Mouse (Mus musculus): ENCODE results near the gene Ptma. TPM values are rescaled to one million over a fixed set of nuclear protein-coding genes. Genes with fewer than 3 reads are reported as not detected.
A peak's percentile ranks its signal among the peaks of the same experiment; 100 is the strongest.

Ptma gene
- polyA plus RNA-seq (2012; rRNA removed), result 212 and 749 TPM in 2 replicates

- Histone ChIP-seq H3K4me3 (ENCODE audit: low read depth, low read length) (peak within 1 kb of the TSS; percentile 90), H3K27me3 (ENCODE audit: control insufficient read depth, insufficient read depth, low read length) (no peaks in the 10 kb centered on the region), H3K27ac (ENCODE audit: insufficient read depth, low read depth, low read length) (peak within 1 kb of the TSS; percentile 100), H3K4me1 (ENCODE audit: control insufficient read depth, insufficient read depth, insufficient read length, low read length) (peaks cover 13% of the 10 kb centered on the region), H3K36me3 (ENCODE audit: control insufficient read depth, insufficient read depth, low read length) (peaks cover 12% of the 10 kb centered on the region)
- TF ChIP-seq CTCF (IDR thresholded peaks at IDR 0.05; ENCODE audit: extremely low read depth, insufficient read length, insufficient replicate concordance, low read depth, low read length) (0 out of 2 replicates have a peak, but pooled peaks have one; percentile 4), POLR2A (IDR thresholded peaks at IDR 0.05; ENCODE audit: low read depth, low read length) (peak; percentile 90)
- WGBS, result under 1% methylated on average over 60 of the region's 63 CpGs
Measured at GRCm38 (mm10) chr1:86526116-86526788, at the start of gene Ptma. TSS of gene Ptma (plus strand) at chr1:86526726.

- TF ChIP-seq POLR2A (IDR thresholded peaks at IDR 0.05; ENCODE audit: low read depth, low read length), result no peak
- no peak for TF ChIP-seq CTCF (IDR thresholded peaks at IDR 0.05; ENCODE audit: extremely low read depth, insufficient read length, insufficient replicate concordance, low read depth, low read length)
Measured at GRCm38 (mm10) chr1:86477738-86478285, 48.7 kb upstream of the Ptma start.

GRCm38 (mm10) chr1:86479099-86479825 lies 47.3 kb upstream of the Ptma start:
- TF ChIP-seq CTCF (IDR thresholded peaks at IDR 0.05; ENCODE audit: extremely low read depth, insufficient read length, insufficient replicate concordance, low read depth, low read length) (no peak), POLR2A (IDR thresholded peaks at IDR 0.05; ENCODE audit: low read depth, low read length) (no peak)
- H3K27ac ChIP-seq (ENCODE audit: insufficient read depth, low read depth, low read length), result peak overlapping the region; percentile 48
- WGBS, result 17% methylated on average over 8 of the region's 8 CpGs

More at GRCm38 (mm10) chr1:86477738-86478285, 48.7 kb upstream of the Ptma start:
- WGBS, result 91% methylated on average over 5 of the region's 5 CpGs
- H3K36me3 ChIP-seq (ENCODE audit: control insufficient read depth, insufficient read depth, low read length), result no peaks in the 10 kb centered on the region
- no peak overlapping the region for H3K27ac ChIP-seq (ENCODE audit: insufficient read depth, low read depth, low read length)
- no peaks in the 10 kb centered on the region for H3K27me3 ChIP-seq (ENCODE audit: control insufficient read depth, insufficient read depth, low read length)
- no peak overlapping the region for H3K4me3 ChIP-seq (ENCODE audit: low read depth, low read length)
- peaks cover 15% of the 10 kb centered on the region for H3K4me1 ChIP-seq (ENCODE audit: control insufficient read depth, insufficient read depth, insufficient read length, low read length)

GRCm38 (mm10) chr1:86480288-86480687 lies 46.2 kb upstream of the Ptma start:
- Histone ChIP-seq H3K4me3 (ENCODE audit: low read depth, low read length) (no peak overlapping the region), H3K27ac (ENCODE audit: insufficient read depth, low read depth, low read length) (peak overlapping the region; percentile 48; the same call in 1 of the 2 replicates), H3K36me3 (ENCODE audit: control insufficient read depth, insufficient read depth, low read length) (no peaks in the 10 kb centered on the region), H3K27me3 (ENCODE audit: control insufficient read depth, insufficient read depth, low read length) (no peaks in the 10 kb centered on the region), H3K4me1 (ENCODE audit: control insufficient read depth, insufficient read depth, insufficient read length, low read length) (peaks cover 12% of the 10 kb centered on the region)
- WGBS, result 71% methylated on average over 6 of the region's 6 CpGs
- TF ChIP-seq CTCF (IDR thresholded peaks at IDR 0.05; ENCODE audit: extremely low read depth, insufficient read length, insufficient replicate concordance, low read depth, low read length), result no peak
- no peak for TF ChIP-seq POLR2A (IDR thresholded peaks at IDR 0.05; ENCODE audit: low read depth, low read length)

More at GRCm38 (mm10) chr1:86479099-86479825, 47.3 kb upstream of the Ptma start:
- no peaks in the 10 kb centered on the region for H3K27me3 ChIP-seq (ENCODE audit: control insufficient read depth, insufficient read depth, low read length)
- H3K4me3 ChIP-seq (ENCODE audit: low read depth, low read length), result no peak overlapping the region
- H3K36me3 ChIP-seq (ENCODE audit: control insufficient read depth, insufficient read depth, low read length), result no peaks in the 10 kb centered on the region
- peaks cover 12% of the 10 kb centered on the region for H3K4me1 ChIP-seq (ENCODE audit: control insufficient read depth, insufficient read depth, insufficient read length, low read length)

GRCm38 (mm10) chr1:86480735-86481447 lies 45.6 kb upstream of the Ptma start:
- no peak for TF ChIP-seq CTCF (IDR thresholded peaks at IDR 0.05; ENCODE audit: extremely low read depth, insufficient read length, insufficient replicate concordance, low read depth, low read length)
- TF ChIP-seq POLR2A (IDR thresholded peaks at IDR 0.05; ENCODE audit: low read depth, low read length), result no peak
- no peaks in the 10 kb centered on the region for H3K27me3 ChIP-seq (ENCODE audit: control insufficient read depth, insufficient read depth, low read length)
- no peaks in the 10 kb centered on the region for H3K36me3 ChIP-seq (ENCODE audit: control insufficient read depth, insufficient read depth, low read length)
- peaks cover 12% of the 10 kb centered on the region for H3K4me1 ChIP-seq (ENCODE audit: control insufficient read depth, insufficient read depth, insufficient read length, low read length)
- no peak overlapping the region for H3K27ac ChIP-seq (ENCODE audit: insufficient read depth, low read depth, low read length)
- 78% methylated on average over 8 of the region's 8 CpGs for WGBS
- no peak overlapping the region for H3K4me3 ChIP-seq (ENCODE audit: low read depth, low read length)

- peak overlapping the region; percentile 11; the same call in 1 of the 2 replicates for H3K27ac ChIP-seq (ENCODE audit: insufficient read depth, low read depth, low read length)
- H3K4me3 ChIP-seq (ENCODE audit: low read depth, low read length), result no peak overlapping the region
- H3K4me1 ChIP-seq (ENCODE audit: control insufficient read depth, insufficient read depth, insufficient read length, low read length), result peaks cover 12% of the 10 kb centered on the region
- no peaks in the 10 kb centered on the region for H3K27me3 ChIP-seq (ENCODE audit: control insufficient read depth, insufficient read depth, low read length)
- no peak for TF ChIP-seq POLR2A (IDR thresholded peaks at IDR 0.05; ENCODE audit: low read depth, low read length)
- TF ChIP-seq CTCF (IDR thresholded peaks at IDR 0.05; ENCODE audit: extremely low read depth, insufficient read length, insufficient replicate concordance, low read depth, low read length), result no peak
- no peaks in the 10 kb centered on the region for H3K36me3 ChIP-seq (ENCODE audit: control insufficient read depth, insufficient read depth, low read length)
- WGBS, result 51% methylated on average over 7 of the region's 7 CpGs
Measured at GRCm38 (mm10) chr1:86481468-86481867, 45.1 kb upstream of the Ptma start.

Measured in small intestine, adult 2 months (tissue).